Mouse (Mus musculus): ENCODE measurements around the gene Gnb2.

Gnb2 gene

DNA sequence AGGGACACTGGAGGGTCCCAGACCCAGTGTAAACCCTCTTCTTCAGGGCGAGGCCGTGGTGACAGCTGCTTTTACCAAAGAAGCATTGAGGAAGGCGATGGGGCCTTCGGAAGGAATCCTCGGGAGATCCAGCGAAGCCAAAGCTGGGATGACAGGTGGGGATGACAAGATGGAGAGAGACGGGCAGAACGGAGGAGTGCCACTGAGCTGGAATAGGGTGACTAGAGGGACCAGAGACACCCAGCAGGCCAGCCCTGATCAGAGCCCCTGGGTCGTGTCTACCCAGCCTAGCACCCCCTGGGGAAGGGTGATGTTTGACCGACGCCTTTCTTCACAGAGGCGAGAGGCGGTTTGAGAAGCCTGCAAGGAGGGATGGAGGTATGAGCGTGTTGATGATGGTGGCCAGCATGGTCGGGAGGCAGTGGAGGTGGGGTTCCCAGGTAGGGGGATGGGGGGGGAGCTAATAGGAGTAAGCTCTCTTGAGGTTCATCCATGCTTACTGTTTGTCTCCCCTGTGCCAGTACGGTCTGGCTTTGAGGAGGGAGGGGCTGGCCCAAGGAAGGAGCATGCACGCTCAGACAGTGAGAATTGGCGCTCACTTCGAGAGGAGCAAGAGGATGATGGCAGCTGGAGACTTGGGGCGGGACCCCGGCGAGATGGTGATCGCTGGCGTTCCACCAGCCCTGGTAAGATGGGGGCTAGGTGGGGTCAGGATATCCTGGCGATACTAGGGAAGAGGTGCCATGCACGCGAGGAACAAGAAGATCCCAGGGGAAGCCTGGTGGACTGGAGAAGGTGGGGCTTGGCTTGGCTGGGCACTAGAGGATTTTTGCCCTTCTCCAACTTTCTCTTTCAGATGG lies 13.4 kb downstream of the Gnb2 start:
- DNase-seq, result no peak

- DNase-seq, result no peak
Measured at GRCm38 (mm10) chr5:137518436-137518835, 14.9 kb downstream of the Gnb2 start, which contains the start of gene Gigyf1. Gene Gigyf1, plus strand, starts transcription at chr5:137518548.

DNA sequence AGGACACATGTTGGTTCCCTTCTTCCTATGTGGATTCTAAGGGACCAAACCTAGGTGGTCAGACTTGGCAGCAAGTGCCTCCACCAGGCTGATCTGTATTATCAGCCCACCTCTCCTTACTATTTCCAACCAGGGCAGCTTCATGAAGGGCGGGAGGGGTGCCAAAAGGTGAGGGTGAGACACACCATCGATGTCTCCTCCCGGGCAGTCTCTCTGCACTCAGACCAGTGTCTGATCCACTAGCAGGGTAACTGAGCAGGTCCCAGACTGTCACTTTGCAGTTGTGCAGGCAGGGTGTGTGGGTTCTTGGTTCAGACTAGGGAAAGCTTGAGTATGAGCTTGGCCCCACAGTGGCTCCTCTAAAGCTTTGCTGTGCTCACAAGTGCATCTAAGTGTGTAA lies 18.5 kb downstream of the Gnb2 start:
- no peak for DNase-seq

- no peak for DNase-seq
Measured at GRCm38 (mm10) chr5:137513951-137514721, 19.2 kb downstream of the Gnb2 start.

DNA sequence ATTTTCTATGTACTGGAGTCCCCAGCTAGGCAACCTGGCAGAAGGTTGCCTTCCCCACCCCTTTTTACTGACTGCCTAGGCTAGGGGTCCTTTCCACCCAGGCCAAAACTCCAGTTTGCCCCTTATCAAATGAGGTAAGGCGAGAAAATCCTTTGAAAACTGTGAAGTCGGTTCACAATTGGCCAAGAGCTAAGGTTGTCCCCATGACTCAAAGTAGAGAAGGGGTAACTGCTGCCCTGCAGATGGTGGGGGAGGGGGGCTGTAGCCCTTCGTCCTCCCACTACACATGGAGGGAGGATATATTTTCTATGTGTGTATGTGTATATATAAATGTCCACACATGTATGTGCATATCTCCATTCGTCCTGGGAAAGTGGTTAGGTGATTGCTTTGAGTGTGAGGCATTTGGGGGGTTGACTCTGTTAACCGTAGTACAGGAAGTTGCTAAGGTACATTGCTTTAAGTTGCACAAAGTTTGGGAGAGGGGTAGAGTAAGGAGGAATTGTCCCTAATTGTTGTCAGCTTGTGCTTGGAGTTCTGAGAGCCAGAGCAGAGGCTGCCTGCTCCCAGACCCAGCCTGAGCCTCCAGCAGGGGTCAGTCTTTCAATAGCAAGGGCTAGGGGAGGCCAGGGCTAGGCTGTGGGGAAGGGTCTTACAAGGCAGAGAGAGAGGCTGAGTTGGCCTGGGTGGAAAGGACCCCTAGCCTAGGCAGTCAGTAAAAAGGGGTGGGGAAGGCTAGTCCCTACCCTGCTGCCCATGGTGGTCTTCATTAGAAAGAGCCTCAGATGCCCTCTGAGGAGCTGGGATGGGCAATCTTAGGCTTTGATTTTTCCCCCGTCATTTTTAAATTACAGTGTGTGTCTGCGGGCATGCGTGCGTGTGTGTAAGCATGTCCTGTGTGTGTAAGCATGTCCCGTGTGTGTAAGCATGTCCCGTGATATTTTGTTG lies 20.2 kb downstream of the Gnb2 start:
- DNase-seq, result no peak

DNA sequence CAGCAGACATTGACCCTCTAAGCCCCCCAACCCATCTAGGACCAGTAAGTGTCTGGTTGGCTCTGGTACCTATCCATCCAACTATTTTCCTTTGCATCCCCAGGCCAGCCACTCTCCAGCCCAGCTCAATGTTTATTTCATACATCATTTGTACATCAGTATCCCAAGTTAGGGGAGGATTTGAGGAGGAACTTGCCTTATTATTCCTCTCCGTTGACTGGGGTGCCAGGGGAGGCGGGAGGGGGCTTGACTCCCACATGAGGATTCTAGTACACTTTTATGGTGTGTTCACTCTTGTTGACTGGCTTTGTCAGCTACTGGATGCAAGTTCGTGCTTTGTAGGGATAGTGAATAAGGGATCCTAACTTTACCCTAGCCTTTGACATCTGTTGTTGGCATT lies 21.6 kb downstream of the Gnb2 start:
- no peak for DNase-seq

DNA sequence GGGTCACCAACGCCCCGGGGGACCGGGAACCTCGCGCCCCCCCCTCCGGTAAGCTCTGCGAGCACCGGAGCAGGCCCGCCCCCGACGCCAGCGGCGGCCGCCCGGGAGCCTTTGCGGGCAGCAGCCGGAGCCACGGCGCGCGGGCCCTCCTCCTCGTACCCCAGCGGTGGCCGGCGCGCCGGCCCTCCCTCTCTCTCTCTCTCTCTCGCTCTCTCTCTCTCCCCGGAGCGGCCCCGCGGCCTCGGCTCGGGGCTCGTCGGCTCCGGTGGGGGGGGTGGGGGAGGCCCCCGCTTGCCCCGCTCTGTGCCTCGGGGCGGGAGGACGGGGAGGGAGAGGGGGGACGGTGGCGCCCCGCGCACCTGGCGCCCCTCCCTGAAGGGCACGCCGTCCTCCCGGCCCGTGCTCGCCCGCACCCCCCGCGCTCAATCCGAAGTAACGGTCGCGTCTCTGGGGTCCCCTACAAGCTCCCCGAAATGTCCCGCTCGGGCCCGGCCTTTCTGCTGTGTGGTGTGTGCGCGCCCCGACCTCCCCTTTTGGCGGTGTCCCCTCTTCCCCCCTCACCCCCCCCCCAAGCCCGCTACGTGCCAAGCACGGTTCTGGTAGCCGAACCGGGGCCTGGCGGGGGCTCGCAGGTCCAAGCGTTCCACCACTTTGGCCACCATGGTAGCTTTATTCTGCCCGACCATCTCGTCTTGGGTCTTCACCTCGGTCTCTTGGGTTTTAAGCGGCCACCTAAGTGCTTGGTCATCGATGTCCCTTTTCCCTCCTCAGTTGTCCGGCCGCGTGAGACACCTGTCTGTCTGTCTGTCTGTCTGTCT lies 22.5 kb downstream of the Gnb2 start:
- DNase-seq, result no peak

DNA sequence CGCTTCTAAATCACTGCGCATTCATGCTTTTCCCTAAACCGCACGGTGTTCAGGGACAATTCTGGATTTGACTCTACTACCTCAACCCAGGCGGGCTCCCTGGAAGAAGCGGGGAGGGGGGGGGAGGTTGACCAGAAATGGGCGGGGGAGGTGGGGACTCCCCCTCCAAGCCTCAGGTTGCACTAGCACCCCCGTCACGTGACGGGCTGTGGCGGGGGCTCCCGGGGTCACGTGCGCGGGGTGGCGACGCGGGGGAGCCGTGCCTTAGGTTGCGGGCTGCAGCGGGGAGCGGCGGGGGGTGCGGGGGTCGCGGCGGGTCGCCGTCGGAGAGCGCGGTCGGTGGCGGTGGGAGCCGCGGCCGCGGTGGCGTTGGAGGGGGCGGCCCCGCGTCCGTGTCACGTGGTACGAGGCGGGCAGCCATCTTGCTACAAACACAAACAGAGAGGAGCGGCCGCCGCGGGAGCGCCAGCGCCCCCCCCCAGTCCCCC lies 23.3 kb downstream of the Gnb2 start:
- peak; percentile 90 for DNase-seq

DNA sequence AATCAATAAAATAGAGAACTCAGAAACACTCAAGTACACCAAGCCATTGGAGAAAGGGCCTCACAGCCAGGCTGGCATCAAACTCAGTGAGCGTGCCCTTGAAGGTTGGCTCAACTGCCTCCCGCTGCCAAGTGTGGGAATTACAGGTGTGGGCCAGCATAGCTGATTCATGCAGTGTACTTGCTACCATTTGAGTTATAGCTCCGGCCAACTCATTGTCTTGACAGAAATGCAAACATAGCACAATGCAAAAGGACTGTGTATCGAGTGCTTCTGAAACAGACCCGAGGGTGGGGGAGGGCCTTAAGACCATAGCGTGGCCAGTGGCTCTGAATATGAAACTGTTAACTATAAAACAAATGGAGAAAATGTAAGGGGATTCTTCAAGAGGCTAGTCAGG lies 29.3 kb downstream of the Gnb2 start:
- no peak for DNase-seq

DNA sequence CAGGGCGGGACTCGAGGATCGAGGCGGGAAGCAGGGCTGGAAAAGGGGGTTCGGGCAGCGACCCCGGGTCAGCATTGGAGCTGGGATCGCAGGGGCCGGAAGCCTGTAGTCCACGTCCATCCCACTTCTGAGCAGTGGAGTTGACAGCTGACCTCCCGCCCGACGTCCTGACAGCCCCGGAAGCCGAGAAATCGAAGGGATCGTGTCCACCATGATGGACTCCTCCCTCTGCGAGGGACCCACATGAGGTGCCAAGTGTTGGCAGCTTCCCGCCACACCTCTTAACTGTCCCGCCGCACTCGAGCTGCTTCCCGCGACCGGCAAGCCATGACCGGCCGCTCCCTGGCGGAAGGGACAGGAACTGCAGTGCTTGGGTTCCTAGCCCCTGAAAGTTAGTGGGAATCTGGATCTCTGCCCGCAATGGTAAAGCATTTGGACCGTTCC lies 30.6 kb downstream of the Gnb2 start:
- DNase-seq, result peak; percentile 92

DNA sequence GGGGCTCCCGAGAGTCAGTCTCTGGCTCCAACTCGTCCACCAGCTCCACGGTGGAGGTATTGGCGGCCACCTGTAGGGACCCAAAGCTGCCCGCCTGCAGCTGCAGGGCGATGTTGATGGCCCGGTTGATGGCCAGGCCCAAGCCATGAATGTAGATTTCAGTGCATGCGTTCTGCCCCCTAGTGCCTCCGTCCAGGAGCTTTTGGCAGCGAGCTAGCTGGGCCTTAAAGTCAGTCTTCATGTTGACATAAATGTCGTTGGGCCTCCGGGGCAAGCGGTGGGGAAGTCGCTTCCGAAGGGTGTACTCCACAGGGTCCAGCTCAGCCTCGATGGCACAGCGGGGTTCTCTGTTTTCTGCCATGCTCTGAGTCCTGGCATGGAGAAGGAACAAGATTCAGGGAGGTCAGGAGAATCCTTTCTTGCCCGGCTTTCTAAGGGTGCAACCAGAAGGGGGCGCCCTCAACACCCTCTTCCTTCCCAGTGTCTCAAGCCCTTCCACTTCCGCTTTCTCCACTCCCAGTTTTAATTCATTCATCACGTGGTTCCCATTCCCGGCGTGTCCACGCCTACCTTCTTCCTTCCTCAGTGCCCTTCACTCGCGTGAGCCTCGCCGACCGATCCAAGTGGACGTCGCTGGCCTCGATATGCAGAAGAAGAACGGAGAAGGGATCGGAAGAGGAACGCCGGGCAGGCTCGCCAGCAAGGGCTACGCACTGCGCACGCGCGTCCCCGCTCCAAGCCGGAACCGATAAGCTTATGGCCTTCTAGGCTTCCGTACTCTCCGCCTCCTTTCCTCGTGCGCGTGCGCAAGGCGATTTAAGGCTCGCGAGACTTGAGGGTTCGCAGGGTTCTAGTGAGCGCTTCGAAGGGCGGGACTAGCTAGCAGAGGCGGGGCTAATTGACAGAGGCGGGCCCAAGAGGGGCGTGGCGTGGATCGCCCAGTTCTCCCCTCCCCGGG lies 31.3 kb downstream of the Gnb2 start, which contains the start of gene Pop7:
TSS of gene Pop7 (minus strand) at position 810 of the 958 bp plus-strand sequence.
- DNase-seq, result peak; percentile 100

DNA sequence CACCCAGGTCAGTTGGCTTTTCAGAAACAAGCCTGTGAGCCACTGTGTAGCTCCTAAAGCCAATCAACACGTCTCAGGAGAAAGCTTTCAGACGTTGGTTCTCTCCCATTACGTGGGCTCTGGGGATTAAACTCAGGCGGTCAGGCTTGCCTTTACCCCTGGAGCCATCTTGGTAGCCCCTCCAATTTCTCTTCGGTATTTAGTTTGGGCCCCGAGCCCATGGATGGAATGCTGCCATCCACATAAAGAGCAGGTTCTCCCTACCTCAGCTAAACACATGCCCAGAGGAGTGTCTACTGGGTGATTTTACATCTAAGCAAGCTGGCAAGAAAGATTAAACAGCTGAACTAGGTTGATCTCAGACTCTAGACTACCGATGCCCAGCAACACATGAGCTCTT lies 33.1 kb downstream of the Gnb2 start:
- DNase-seq, result no peak

DNA sequence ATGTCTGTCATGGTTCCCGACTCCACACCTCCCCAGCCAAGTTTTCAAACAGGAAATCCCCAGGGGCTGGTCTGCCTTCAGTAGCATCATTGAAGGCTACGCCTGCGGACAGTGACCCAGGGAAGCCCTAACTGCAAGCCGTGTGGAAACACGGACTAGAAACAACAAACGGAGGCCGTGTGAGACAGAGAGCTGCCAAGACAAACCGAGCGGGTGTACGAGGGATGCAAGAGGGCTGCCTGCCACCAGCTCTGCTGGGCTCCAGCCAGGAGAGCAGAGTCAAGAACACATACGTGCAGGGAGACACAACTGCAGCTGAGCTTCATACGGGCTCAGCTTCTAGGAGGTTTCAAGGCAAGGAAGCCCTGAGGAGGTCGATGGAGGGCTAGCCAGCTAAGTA lies 39.5 kb downstream of the Gnb2 start:
- DNase-seq, result peak; percentile 58

- DNase-seq, result peak; percentile 80
Measured at GRCm38 (mm10) chr5:137491559-137491958, 41.8 kb downstream of the Gnb2 start.

GRCm38 (mm10) chr5:137487616-137488015 lies 45.7 kb downstream of the Gnb2 start:
- DNase-seq, result no peak

DNA sequence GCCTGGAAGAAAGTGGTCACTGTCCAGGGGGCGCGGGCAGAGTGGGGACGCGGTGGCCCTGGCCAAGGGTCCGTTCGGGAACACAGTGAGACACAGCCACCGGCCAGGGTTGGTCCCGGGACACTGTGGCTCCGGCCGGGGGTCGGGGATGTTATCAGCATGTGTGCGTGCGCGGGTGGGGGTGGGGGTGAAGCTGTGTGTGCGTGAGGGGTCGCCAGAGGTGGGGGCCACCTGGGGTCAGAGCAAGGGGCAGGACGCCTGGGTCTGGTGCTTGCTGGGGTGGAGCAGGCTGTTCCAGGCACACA lies 47.5 kb downstream of the Gnb2 start:
- no peak for DNase-seq

GRCm38 (mm10) chr5:137485071-137485850 lies 48.0 kb downstream of the Gnb2 start:
- no peak for DNase-seq

- no peak for DNase-seq
Measured at GRCm38 (mm10) chr5:137481897-137482296, 51.4 kb downstream of the Gnb2 start.

DNA sequence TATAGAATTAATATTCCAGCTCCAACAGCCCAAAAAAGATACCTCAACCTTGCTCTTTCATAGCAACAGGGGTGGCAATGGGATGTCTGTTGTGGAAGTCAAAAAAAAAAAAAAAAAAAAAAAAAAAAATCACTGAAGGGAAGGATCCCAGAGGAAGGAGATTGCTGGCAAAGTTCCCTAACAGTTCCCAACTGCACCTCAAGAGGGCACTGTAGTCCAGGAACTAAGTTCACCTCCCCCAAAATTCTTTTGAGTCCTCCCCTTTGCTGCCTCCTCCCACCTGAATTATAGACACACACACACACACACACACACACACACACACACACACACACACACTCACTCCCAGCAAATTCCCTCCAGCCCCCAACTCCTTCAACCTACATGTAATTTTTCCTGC lies 52.2 kb downstream of the Gnb2 start:
- DNase-seq, result peak; percentile 89

Data from kidney, postnatal 14 days (tissue).